Mouse (Mus musculus): ENCODE measurements around the gene Frat1.

DNA sequence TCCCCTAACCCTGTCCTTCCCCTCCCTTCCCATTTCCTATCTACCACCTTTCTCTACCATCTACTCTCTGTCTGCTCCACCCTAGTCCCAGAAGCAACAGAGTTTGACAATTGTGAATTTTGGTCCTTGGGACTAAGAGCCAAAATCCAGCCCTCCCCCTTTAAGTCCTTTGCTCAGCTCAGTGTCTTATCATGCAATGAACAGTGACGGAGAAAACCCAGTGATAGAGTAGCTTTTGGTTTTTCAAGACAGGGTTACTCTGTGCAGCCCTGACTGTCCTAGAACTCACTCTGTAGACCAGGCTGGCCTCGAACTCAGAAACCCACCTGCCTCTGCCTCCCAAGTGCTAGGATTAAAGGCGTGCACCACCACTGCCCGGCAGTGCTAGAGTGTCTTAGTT is 16.4 kb upstream of the Frat1 start:
- TF ChIP-seq POLR2A (IDR thresholded peaks at IDR 0.05; ENCODE audit: insufficient read depth, low read depth, low read length): no peak
- no peak for TF ChIP-seq CTCF (IDR thresholded peaks at IDR 0.05)
- TF ChIP-seq EP300 (IDR thresholded peaks at IDR 0.05; ENCODE audit: insufficient read depth, low read depth, low read length): no peak

Data from heart, adult 2 months (tissue).